Mouse (Mus musculus) testis, adult 2 months (tissue): ENCODE data around the gene Macc1. TPM values are rescaled to one million over a fixed set of nuclear protein-coding genes. Genes with fewer than 3 reads are reported as not detected.

Experiments used
- H3K27ac ChIP-seq: fragments of 200-500 bp; 2 replicates; pipeline ENCODE4 v1.5.1; 2012; ENCODE audit warnings: low read depth, low read length; ENCODE audit not compliant: control insufficient read depth, insufficient read depth
- H3K27me3 ChIP-seq: fragments of 200-500 bp; 2 replicates; pipeline ENCODE4 v1.6.1; 2012; ENCODE audit warnings: mild to moderate bottlenecking, low read length, moderate library complexity; ENCODE audit not compliant: control insufficient read depth, insufficient read depth
- H3K36me3 ChIP-seq: fragments of 200-500 bp; 2 replicates; pipeline ENCODE4 v1.6.1; 2012; ENCODE audit warnings: mild to moderate bottlenecking, low read length; ENCODE audit not compliant: control insufficient read depth, insufficient read depth
- H3K4me1 ChIP-seq: fragments of 200-500 bp; 2 replicates; pipeline ENCODE4 v1.6.1; 2012; ENCODE audit warnings: low read length; ENCODE audit not compliant: control insufficient read depth, insufficient read depth
- H3K4me3 ChIP-seq: fragments of 200-500 bp; 2 replicates; pipeline ENCODE4 v1.5.1; 2012; ENCODE audit warnings: low read depth, mild to moderate bottlenecking, low read length, moderate library complexity, mixed read lengths; ENCODE audit not compliant: control insufficient read depth
- CTCF ChIP-seq: fragments of 200-500 bp; IDR thresholded peaks from 2 replicates; pipeline ENCODE4 v1.5.1; 2012; ENCODE audit warnings: low read depth, mild to moderate bottlenecking, inconsistent platforms, low read length, moderate library complexity; ENCODE audit not compliant: control insufficient read depth, insufficient read depth, insufficient replicate concordance
- POLR2A ChIP-seq: fragments of 200-500 bp; IDR thresholded peaks from 2 replicates; pipeline ENCODE4 v1.6.1; 2012; ENCODE audit warnings: low read depth, mild to moderate bottlenecking, inconsistent platforms, low read length, moderate library complexity; ENCODE audit not compliant: control insufficient read depth
- polyA plus RNA-seq: library from polyadenylated mRNA; depleted of rRNA; stranded (reverse); fragments of >200 nt; gene quantifications from 2 replicates; pipeline ENCODE4 v1.2.3, GENCODE M21; 2012

The Macc1 gene
- polyA plus RNA-seq, 1 experiment, result 0.30 TPM

GRCm38 (mm10) chr12:119386243-119386642 lies 72.2 kb downstream of the Macc1 start:
- H3K4me3 ChIP-seq, result no peak overlapping the region
- H3K27ac ChIP-seq, result no peak overlapping the region
- H3K36me3 ChIP-seq, result no peaks in the 10 kb centered on the region
- no peaks in the 10 kb centered on the region for H3K27me3 ChIP-seq
- TF ChIP-seq CTCF, result no peak
- TF ChIP-seq POLR2A, result no peak
- no peaks in the 10 kb centered on the region for H3K4me1 ChIP-seq

GRCm38 (mm10) chr12:119386650-119387049 lies 72.6 kb downstream of the Macc1 start:
- no peaks in the 10 kb centered on the region for H3K36me3 ChIP-seq
- H3K27ac ChIP-seq, result no peak overlapping the region
- no peaks in the 10 kb centered on the region for H3K27me3 ChIP-seq
- no peaks in the 10 kb centered on the region for H3K4me1 ChIP-seq
- TF ChIP-seq CTCF, result no peak
- no peak for TF ChIP-seq POLR2A
- no peak overlapping the region for H3K4me3 ChIP-seq

GRCm38 (mm10) chr12:119387925-119388324 lies 73.9 kb downstream of the Macc1 start:
- Histone ChIP-seq H3K36me3 (no peaks in the 10 kb centered on the region), H3K27ac (no peak overlapping the region), H3K27me3 (no peaks in the 10 kb centered on the region), H3K4me1 (no peaks in the 10 kb centered on the region), H3K4me3 (no peak overlapping the region)
- TF ChIP-seq POLR2A, result no peak
- TF ChIP-seq CTCF, result no peak

- Histone ChIP-seq H3K36me3 (no peaks in the 10 kb centered on the region), H3K27ac (no peak overlapping the region), H3K4me3 (no peak overlapping the region), H3K4me1 (no peaks in the 10 kb centered on the region), H3K27me3 (no peaks in the 10 kb centered on the region)
- no peak for TF ChIP-seq CTCF
- no peak for TF ChIP-seq POLR2A
These were observed 76.2 kb downstream of the Macc1 start for GRCm38 (mm10) chr12:119390192-119390684.

- Histone ChIP-seq H3K27me3 (no peaks in the 10 kb centered on the region), H3K36me3 (no peaks in the 10 kb centered on the region), H3K27ac (no peak overlapping the region), H3K4me3 (no peak overlapping the region), H3K4me1 (no peaks in the 10 kb centered on the region)
- TF ChIP-seq POLR2A, result no peak
- TF ChIP-seq CTCF, result no peak
These were observed 84.1 kb downstream of the Macc1 start for GRCm38 (mm10) chr12:119398046-119398659.

GRCm38 (mm10) chr12:119402273-119402672 lies 88.2 kb downstream of the Macc1 start:
- no peaks in the 10 kb centered on the region for H3K36me3 ChIP-seq

GRCm38 (mm10) chr12:119402796-119403195 lies 88.7 kb downstream of the Macc1 start:
- TF ChIP-seq CTCF, result no peak
- no peak for TF ChIP-seq POLR2A
- Histone ChIP-seq H3K36me3 (no peaks in the 10 kb centered on the region), H3K27ac (no peak overlapping the region), H3K4me3 (no peak overlapping the region), H3K27me3 (no peaks in the 10 kb centered on the region), H3K4me1 (no peaks in the 10 kb centered on the region)

More at GRCm38 (mm10) chr12:119402273-119402672, 88.2 kb downstream of the Macc1 start:
- Histone ChIP-seq H3K4me1 (no peaks in the 10 kb centered on the region), H3K4me3 (no peak overlapping the region), H3K27ac (no peak overlapping the region), H3K27me3 (no peaks in the 10 kb centered on the region)
- TF ChIP-seq CTCF, result no peak
- TF ChIP-seq POLR2A, result no peak
